Mouse (Mus musculus) brain, embryonic 14.5 days (tissue): ENCODE results near the gene Cadps2.

Experiments
- CTCF ChIP-seq: fragments of 200-500 bp; IDR thresholded peaks from 2 replicates; pipeline ENCODE4 v1.5.1; 2012; ENCODE audit warnings: inconsistent platforms, mild to moderate bottlenecking, moderate library complexity, borderline replicate concordance; ENCODE audit not compliant: insufficient read depth, insufficient read length; ENCODE audit errors: extremely low read depth
- POLR2A ChIP-seq: fragments of 200-500 bp; IDR thresholded peaks from 2 replicates; pipeline ENCODE4 v1.6.1; 2012; ENCODE audit warnings: mild to moderate bottlenecking, inconsistent platforms, borderline replicate concordance; ENCODE audit not compliant: poor library complexity, insufficient read depth, insufficient read length, severe bottlenecking; ENCODE audit errors: extremely low read depth

DNA sequence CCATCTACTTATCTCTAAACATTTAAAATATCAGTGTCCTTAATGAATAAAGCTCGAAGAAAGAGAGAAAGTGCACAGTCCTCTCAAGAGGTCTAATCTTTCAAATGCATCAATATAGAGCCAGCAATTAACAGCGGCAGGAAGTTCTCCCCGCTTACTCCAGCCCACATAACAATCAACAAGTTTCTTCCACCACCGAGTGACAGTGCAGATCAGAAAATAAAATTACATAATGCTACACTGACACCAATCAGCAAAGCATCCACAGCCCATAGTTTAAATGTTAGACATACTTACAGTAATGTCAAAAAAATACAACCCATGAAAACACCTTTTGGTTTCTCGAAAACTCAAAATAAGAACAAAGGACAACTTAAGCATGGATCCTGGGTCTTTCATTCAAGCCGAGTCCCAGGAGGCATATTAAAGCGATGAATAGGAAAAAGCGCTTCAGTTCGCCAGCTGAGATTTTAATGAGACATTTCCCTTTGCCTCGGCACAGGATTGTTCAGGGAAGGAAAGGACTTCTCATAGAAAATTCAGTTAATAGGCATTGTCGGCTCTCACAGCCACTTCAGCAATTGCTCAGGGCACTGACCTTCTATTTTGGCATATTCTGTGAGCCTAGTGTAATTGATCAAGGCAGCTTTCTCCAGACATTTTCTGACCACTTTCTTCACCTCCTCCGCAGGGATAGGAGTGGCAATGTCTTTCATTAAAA lies 456.8 kb downstream of the Cadps2 start:
- no peak for TF ChIP-seq POLR2A
- no peak for TF ChIP-seq CTCF
